Mouse (Mus musculus): ENCODE data around the gene Glb1l. TPM values are rescaled to one million over a fixed set of nuclear protein-coding genes. Genes with fewer than 3 reads are reported as not detected.

The Glb1l gene
- polyA plus RNA-seq (2015; fragmentation: Illumina TruSeq; extraction: RNeasy Lipid Tissue Mini Kit (QIAGEN cat#74804); ENCODE audit: low read depth, low replicate concordance), result 9.7 TPM

DNA sequence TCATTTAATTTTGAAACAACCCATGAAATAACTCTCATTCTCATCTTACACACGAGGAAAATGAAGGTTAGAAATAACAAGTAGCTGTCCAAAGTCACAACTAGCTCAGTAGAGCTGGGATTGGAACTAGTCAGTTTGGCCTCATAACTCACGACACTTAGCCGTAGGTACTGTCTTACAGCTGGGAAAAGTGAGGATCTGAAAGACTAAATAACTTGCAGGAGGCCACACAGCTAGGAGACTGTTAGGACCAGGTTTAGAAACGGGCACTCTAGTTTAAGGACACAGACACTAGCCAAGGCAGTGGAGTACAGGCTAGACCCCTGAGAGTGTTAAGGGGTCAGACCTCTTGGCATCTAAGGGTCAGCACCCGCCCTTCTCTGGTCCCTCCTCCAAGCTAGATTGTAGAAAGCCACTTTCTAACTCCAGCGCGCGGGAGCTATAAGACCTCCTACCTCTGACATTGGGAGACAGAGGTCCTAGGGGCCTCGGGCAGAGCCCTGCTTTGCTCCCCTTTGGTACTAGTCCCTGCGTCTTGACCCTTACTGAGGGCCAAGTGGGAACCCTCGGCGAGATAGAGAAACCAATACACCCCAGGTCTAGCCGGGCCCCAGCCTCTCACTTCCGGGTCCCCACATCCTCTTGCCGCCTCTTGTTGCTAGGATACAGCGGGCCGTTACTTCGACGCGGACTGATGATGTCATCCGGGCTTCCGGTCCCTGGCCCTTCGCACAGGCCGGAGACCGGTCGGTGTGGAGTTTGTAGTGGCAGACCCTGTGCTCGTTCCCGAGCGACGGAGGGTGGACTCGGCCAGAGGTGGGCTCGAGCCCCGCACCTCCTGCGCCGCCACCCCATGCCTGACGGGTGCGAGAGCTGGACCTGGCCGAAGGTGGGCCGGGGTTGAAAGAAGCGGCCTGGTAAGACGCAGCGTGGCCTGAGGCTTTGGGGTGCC is at the start of gene Glb1l, which contains the start of gene Stk16:
Gene Glb1l (minus strand): TSS at position 678 of the 952 bp plus-strand sequence.
Gene Stk16 (plus strand): TSS at position 703 of the 952 bp plus-strand sequence.

DNA sequence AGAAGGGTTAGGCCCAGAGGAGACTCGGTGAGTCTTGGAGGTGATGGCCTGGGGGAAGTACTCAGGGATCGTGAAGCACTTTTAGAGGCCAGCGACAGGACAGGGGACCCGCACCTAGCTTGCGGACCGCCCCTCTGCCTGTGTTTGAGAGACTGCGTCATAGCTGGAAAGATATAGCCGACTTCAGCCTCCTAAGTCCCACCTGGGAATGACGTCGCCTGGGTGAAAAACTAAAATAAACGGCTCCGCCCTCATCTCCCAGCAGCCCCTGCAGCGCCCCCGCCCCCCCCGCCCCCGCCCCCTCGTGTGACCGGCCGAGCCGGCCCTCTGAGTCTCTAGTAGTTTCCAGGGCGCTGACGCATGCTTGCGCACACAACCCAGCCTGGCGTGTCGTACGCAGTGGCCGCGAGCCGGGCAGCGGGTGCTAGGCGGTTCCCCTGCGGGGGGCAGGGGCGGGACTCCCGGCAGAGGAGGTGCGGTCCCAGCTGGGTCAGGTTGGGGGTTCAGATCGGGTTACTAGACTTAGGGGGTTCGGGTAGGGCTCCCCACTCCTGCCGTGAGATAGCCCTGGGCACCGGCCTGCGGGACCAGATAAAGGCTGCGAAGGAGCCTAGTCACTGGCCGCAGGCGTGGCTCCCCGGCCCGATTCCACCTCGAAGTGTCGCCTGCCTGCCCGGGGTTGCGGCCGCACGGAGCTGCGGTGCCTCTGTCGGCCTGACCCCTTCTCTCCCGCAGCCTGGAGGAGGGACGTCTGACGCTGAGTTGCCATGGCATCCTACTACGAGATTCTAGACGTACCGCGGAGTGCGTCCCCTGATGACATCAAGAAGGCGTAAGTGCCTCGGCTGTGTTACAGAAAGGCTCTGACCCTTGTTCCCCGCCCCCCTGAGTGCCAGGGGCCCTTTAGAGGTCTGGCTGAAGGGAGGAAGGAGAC is 25.8 kb upstream of the Glb1l start, which contains the start of gene Dnajb2:
Gene Dnajb2 (plus strand): TSS at position 290 of the 934 bp plus-strand sequence.

DNA sequence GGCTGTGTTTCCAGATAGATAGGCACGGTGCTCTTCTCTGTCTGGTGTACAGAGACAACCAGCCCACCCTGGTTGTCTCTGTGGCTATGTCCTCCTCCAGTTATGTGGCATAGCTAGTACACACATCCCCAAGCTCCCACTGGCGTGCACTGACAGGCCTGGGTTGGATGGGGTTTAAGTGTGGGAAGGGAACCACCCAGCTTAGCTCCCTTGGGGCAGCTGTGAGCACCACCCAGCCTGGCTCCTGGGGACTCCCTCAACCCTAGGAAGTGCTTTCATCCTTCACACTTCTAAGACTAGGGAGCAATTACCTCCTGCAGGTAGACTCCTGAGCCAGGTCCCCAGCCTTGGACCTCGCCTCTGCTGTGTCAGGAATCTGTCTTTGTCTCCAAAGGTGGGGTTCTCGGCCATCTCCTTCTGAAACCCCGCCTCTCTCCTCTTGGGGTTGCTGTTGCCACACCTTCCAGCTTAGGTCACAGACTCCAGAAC is 21.1 kb upstream of the Glb1l start, which contains the start of gene A630095N17Rik:
Gene A630095N17Rik (minus strand): TSS at position 439 of the 489 bp plus-strand sequence.

DNA sequence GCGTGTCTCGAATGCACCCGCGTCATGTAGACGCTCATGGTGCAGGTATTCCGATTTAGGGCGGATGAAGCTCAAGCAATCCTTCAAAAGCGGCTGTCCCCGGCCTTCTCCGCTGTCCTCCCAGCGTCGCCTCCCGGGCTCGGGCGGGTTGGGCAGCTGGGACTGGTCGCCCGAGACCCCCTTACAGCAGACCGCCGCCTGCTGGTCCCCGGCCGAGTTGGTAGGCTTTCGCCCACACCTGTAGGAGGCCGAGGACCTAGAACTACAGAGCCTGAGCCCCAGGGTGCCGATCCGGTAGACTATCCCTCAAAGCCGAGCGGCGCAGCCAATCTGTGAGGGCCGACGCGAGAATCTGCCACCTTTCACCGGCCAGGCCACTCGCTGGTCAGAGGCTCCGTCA is 8.9 kb upstream of the Glb1l start, which contains the start of gene Tuba4a:
Gene Tuba4a (minus strand): TSS at position 335 of the 400 bp plus-strand sequence.

DNA sequence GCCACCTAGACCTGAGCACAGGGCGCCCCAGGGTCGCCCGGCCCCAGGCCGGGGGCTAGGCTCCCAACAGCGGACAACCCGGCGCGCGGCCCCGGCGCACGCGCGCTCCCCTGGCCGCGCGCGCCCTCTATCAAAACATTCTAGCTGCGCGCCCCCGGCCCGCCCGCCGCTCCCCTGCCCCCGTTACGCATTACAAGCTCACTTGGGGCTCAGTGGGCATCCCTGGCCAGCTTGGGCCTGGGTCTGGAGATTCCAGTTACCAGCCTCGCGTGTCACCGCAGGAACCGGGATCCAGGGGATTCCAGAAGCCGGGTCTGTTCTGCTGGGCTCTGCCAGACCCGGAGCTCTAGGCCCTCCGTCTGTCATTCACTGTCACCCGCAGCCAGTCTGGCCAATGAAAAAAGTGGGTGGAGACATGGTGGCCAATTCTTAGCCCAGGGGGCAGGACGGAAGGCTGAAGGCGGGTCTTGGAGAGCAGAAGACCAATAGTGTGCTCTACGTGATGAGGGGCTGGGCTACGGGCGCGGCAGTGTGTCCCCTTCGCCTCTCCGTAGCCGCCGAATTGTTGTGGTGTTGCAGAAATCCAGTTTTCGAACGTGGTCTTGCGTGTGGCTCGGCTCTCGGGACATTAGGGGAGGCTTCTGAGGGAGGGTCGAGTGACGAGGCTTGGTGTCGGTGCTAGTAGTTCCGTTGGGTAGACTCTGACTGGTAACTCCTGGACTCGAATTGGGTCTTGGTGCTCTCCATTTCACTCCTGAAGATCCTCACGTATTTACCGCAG is 18.8 kb downstream of the Glb1l start, which contains the start of the genes Ankzf1 and Atg9a:
Gene Ankzf1 (plus strand): TSS at position 530 of the 781 bp plus-strand sequence.
Gene Atg9a (minus strand): TSS at position 575 of the 781 bp plus-strand sequence.

DNA sequence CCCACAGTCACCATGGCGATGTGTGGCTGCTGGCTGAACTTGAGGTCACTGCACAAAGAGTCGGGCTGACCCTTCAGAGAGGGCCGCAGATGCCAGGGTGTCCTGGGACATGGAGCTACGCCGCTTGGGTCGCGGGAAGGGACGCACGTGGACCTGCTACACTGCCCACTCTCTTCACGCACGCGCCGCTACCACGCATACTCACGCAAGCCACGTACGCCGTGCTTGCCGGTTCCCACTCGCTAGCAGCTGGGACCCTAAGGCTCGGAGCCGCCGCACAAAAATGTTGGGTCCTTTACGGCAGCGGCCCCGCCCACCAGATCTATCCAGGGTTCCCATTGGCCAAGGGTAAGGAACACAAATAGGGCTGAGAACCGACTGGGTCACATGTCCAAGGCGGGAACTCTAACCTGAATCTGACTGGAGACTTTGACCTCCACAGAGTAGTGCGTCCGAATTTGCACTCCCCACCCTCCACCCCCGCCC is 30.5 kb downstream of the Glb1l start, which contains the start of gene Abcb6:
Gene Abcb6 (minus strand): TSS at position 288 of the 486 bp plus-strand sequence.

DNA sequence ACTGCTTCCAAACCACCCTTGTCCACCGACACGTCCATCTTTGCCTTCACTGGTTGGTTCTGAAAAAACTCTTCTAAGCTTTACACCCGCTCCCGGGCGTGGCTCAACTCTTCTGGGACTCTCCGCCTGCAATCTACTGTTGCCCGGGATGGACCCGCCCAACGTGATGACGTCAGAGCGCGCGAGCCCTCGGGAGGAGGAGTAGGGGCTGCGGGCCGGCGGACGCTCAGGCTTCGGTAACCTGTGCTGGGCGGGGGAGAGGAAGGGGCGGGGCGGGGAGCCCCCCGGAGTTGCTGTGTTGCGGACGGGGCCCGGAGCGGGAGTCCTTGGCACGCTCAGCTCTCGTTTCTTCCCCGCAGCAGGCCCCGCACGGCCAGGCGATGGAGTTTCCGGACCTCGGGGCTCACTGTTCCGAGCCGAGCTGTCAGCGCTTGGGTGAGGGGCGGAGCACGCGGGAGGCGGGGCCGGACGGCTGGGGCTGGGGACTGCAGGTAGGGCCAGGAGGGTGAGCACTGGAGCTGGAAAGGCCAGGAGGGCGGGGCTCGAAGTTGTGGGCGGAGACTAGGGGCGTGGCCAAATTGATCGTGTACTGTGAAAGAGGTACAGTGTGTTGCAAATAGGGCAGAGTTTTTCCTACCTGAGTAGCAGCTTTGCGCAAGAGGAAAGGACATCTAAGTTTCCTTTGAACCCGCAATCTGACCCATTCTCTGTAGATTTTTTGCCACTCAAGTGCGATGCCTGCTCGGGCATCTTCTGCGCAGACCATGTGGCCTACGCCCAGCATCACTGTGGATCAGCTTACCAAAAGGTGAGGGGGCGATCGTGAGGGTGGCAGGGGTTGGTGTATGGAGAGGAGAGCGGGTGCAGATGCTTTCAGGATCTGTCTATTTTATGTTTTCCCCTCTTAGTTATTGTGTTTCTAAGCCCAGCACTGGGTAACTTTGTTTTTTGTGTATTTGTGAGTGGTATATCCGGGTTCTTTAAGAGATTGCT is 41.8 kb downstream of the Glb1l start, which contains the start of gene Zfand2b:
Gene Zfand2b (plus strand): TSS at position 175 of the 993 bp plus-strand sequence.

Other genes starting within 250 kb of the Glb1l start
- gene Nhej1, start 85.6 kb downstream of the Glb1l start, polyA plus RNA-seq (2015; fragmentation: Illumina TruSeq; extraction: RNeasy Lipid Tissue Mini Kit (QIAGEN cat#74804); ENCODE audit: low read depth, low replicate concordance), result 2.9 TPM
- gene Slc23a3, start 76.9 kb downstream of the Glb1l start, polyA plus RNA-seq (2015; fragmentation: Illumina TruSeq; extraction: RNeasy Lipid Tissue Mini Kit (QIAGEN cat#74804); ENCODE audit: low read depth, low replicate concordance), result 1.2 TPM
- 32.5 TPM for gene Cnppd1, start 68.1 kb downstream of the Glb1l start, polyA plus RNA-seq (2015; fragmentation: Illumina TruSeq; extraction: RNeasy Lipid Tissue Mini Kit (QIAGEN cat#74804); ENCODE audit: low read depth, low replicate concordance)
- gene Retreg2, start 68.0 kb downstream of the Glb1l start, polyA plus RNA-seq (2015; fragmentation: Illumina TruSeq; extraction: RNeasy Lipid Tissue Mini Kit (QIAGEN cat#74804); ENCODE audit: low read depth, low replicate concordance), result 177 TPM
- 38.9 TPM for gene Zfand2b, start 42.2 kb downstream of the Glb1l start, polyA plus RNA-seq (2015; fragmentation: Illumina TruSeq; extraction: RNeasy Lipid Tissue Mini Kit (QIAGEN cat#74804); ENCODE audit: low read depth, low replicate concordance)
- gene Abcb6, start 30.4 kb downstream of the Glb1l start, polyA plus RNA-seq (2015; fragmentation: Illumina TruSeq; extraction: RNeasy Lipid Tissue Mini Kit (QIAGEN cat#74804); ENCODE audit: low read depth, low replicate concordance), result 16.0 TPM
- gene Ankzf1, start 18.7 kb downstream of the Glb1l start, polyA plus RNA-seq (2015; fragmentation: Illumina TruSeq; extraction: RNeasy Lipid Tissue Mini Kit (QIAGEN cat#74804); ENCODE audit: low read depth, low replicate concordance), result 23.9 TPM
- 87.2 TPM for gene Atg9a, start 18.6 kb downstream of the Glb1l start, polyA plus RNA-seq (2015; fragmentation: Illumina TruSeq; extraction: RNeasy Lipid Tissue Mini Kit (QIAGEN cat#74804); ENCODE audit: low read depth, low replicate concordance)
- 131 TPM for gene Stk16, start within 50 bp of the Glb1l start, polyA plus RNA-seq (2015; fragmentation: Illumina TruSeq; extraction: RNeasy Lipid Tissue Mini Kit (QIAGEN cat#74804); ENCODE audit: low read depth, low replicate concordance)
- gene Tuba4a, start 9.1 kb upstream of the Glb1l start, polyA plus RNA-seq (2015; fragmentation: Illumina TruSeq; extraction: RNeasy Lipid Tissue Mini Kit (QIAGEN cat#74804); ENCODE audit: low read depth, low replicate concordance), result 815 TPM
- not detected for gene A630095N17Rik, start 21.3 kb upstream of the Glb1l start, polyA plus RNA-seq (2015; fragmentation: Illumina TruSeq; extraction: RNeasy Lipid Tissue Mini Kit (QIAGEN cat#74804); ENCODE audit: low read depth, low replicate concordance)
- gene Dnajb2, start 25.6 kb upstream of the Glb1l start, polyA plus RNA-seq (2015; fragmentation: Illumina TruSeq; extraction: RNeasy Lipid Tissue Mini Kit (QIAGEN cat#74804); ENCODE audit: low read depth, low replicate concordance), result 126 TPM
- 334 TPM for gene Ptprn, start 53.7 kb upstream of the Glb1l start, polyA plus RNA-seq (2015; fragmentation: Illumina TruSeq; extraction: RNeasy Lipid Tissue Mini Kit (QIAGEN cat#74804); ENCODE audit: low read depth, low replicate concordance)
- gene Resp18, start 67.6 kb upstream of the Glb1l start, polyA plus RNA-seq (2015; fragmentation: Illumina TruSeq; extraction: RNeasy Lipid Tissue Mini Kit (QIAGEN cat#74804); ENCODE audit: low read depth, low replicate concordance), result 298 TPM
- gene Dnpep, start 107.2 kb upstream of the Glb1l start, polyA plus RNA-seq (2015; fragmentation: Illumina TruSeq; extraction: RNeasy Lipid Tissue Mini Kit (QIAGEN cat#74804); ENCODE audit: low read depth, low replicate concordance), result 71.3 TPM
- gene Des, start 149.5 kb upstream of the Glb1l start, polyA plus RNA-seq (2015; fragmentation: Illumina TruSeq; extraction: RNeasy Lipid Tissue Mini Kit (QIAGEN cat#74804); ENCODE audit: low read depth, low replicate concordance), result 2.4 TPM
- 92.7 TPM for gene Speg, start 164.5 kb upstream of the Glb1l start, polyA plus RNA-seq (2015; fragmentation: Illumina TruSeq; extraction: RNeasy Lipid Tissue Mini Kit (QIAGEN cat#74804); ENCODE audit: low read depth, low replicate concordance)
- gene Gmppa, start 225.1 kb upstream of the Glb1l start, polyA plus RNA-seq (2015; fragmentation: Illumina TruSeq; extraction: RNeasy Lipid Tissue Mini Kit (QIAGEN cat#74804); ENCODE audit: low read depth, low replicate concordance), result 61.1 TPM
- gene Asic4, start 239.6 kb upstream of the Glb1l start, polyA plus RNA-seq (2015; fragmentation: Illumina TruSeq; extraction: RNeasy Lipid Tissue Mini Kit (QIAGEN cat#74804); ENCODE audit: low read depth, low replicate concordance), result 22.7 TPM

All from brain, adult 10 weeks (tissue).